Mouse (Mus musculus): Measurements from ENCODE around the gene Ank.
A peak's percentile ranks its signal among the peaks of the same experiment; 100 is the strongest.

Gene Ank

GRCm38 (mm10) chr15:27574992-27575781 lies 108.7 kb downstream of the Ank start:
- no peak for DNase-seq (ENCODE audit: low read depth)

- DNase-seq (ENCODE audit: low read depth) = no peak
Observed at GRCm38 (mm10) chr15:27575932-27576331, 109.5 kb downstream of the Ank start.

- peak; percentile 71 for DNase-seq (ENCODE audit: low read depth)
Observed at GRCm38 (mm10) chr15:27576886-27577285, 110.4 kb downstream of the Ank start.

GRCm38 (mm10) chr15:27577915-27578780 lies 111.7 kb downstream of the Ank start:
- no peak for DNase-seq (ENCODE audit: low read depth)

GRCm38 (mm10) chr15:27578918-27579317 lies 112.4 kb downstream of the Ank start:
- no peak for DNase-seq (ENCODE audit: low read depth)

GRCm38 (mm10) chr15:27579853-27580252 lies 113.4 kb downstream of the Ank start:
- DNase-seq (ENCODE audit: low read depth) = no peak

GRCm38 (mm10) chr15:27580771-27581170 lies 114.3 kb downstream of the Ank start:
- DNase-seq (ENCODE audit: low read depth) = no peak

GRCm38 (mm10) chr15:27581640-27582039 lies 115.2 kb downstream of the Ank start:
- DNase-seq (ENCODE audit: low read depth) = no peak

GRCm38 (mm10) chr15:27582428-27582827 lies 116.0 kb downstream of the Ank start:
- DNase-seq (ENCODE audit: low read depth) = peak; percentile 65

- peak; percentile 75 for DNase-seq (ENCODE audit: low read depth)
Observed at GRCm38 (mm10) chr15:27583042-27583441, 116.6 kb downstream of the Ank start.

GRCm38 (mm10) chr15:27583620-27584019 lies 117.1 kb downstream of the Ank start:
- no peak for DNase-seq (ENCODE audit: low read depth)

- DNase-seq (ENCODE audit: low read depth) = no peak
Observed at GRCm38 (mm10) chr15:27585466-27586092, 119.1 kb downstream of the Ank start.

GRCm38 (mm10) chr15:27586093-27586480 lies 119.6 kb downstream of the Ank start:
- DNase-seq (ENCODE audit: low read depth) = no peak

- no peak for DNase-seq (ENCODE audit: low read depth)
Observed at GRCm38 (mm10) chr15:27588087-27588826, 121.8 kb downstream of the Ank start.

- DNase-seq (ENCODE audit: low read depth) = no peak
Observed at GRCm38 (mm10) chr15:27590812-27591211, 124.3 kb downstream of the Ank start.

- DNase-seq (ENCODE audit: low read depth) = no peak
Observed at GRCm38 (mm10) chr15:27592620-27593320, 126.3 kb downstream of the Ank start.

GRCm38 (mm10) chr15:27593717-27594116 lies 127.2 kb downstream of the Ank start:
- DNase-seq (ENCODE audit: low read depth) = no peak

- no peak for DNase-seq (ENCODE audit: low read depth)
Observed at GRCm38 (mm10) chr15:27594973-27595372, 128.5 kb downstream of the Ank start.

- DNase-seq (ENCODE audit: low read depth) = no peak
Observed at GRCm38 (mm10) chr15:27595560-27595959, 129.1 kb downstream of the Ank start.

- DNase-seq (ENCODE audit: low read depth) = peak; percentile 87
Observed at GRCm38 (mm10) chr15:27596463-27597140, 130.1 kb downstream of the Ank start.

GRCm38 (mm10) chr15:27597516-27597915 lies 131.0 kb downstream of the Ank start:
- no peak for DNase-seq (ENCODE audit: low read depth)
